Mouse (Mus musculus): ENCODE results near the gene Apopt1. TPM values are rescaled to one million over a fixed set of nuclear protein-coding genes. Genes with fewer than 3 reads are reported as not detected.
"Not testable (repeated sequence)": the region's sequence is repeated elsewhere in the genome, so short reads cannot be mapped to it uniquely, and the experiment has no call there.

Apopt1 gene
- polyA plus RNA-seq, 1 experiment from 2014 or later, result 56.2 TPM

DNA sequence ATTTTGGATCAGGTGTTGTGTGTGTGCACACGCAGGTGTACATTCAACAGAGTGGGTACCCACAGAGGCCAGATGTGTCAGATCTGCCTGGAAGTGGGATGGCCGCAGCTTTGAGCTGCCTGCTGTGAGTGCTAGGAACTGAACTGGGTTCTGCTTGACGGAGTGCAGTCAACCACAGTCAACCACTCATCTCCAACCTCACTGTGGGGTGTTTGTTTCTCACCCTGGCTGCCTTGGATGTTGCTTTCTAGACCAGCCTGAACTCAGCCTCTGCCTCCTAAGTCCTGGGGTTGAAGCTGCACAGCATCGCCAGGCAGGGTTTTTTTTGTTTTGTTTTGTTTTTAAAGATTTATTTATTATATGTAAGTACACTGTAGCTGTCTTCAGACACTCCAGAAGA is 7.2 kb downstream of the Apopt1 start:
- no peak overlapping the region for H3K9ac ChIP-seq
- H3K27ac ChIP-seq, result no peak overlapping the region
- H3K4me2 ChIP-seq, result no peak overlapping the region
- H3K9me3 ChIP-seq (replicated peaks), result no peaks in the 10 kb centered on the region
- ATAC-seq, result no peak
- H3K36me3 ChIP-seq (ENCODE audit: poor library complexity, severe bottlenecking), result peaks cover 28% of the 10 kb centered on the region
- no peaks in the 10 kb centered on the region for H3K27me3 ChIP-seq
- no peak overlapping the region for H3K4me3 ChIP-seq
- H3K4me1 ChIP-seq, result peaks cover 18% of the 10 kb centered on the region
- 81% methylated on average over 4 of the region's 4 CpGs for WGBS

DNA sequence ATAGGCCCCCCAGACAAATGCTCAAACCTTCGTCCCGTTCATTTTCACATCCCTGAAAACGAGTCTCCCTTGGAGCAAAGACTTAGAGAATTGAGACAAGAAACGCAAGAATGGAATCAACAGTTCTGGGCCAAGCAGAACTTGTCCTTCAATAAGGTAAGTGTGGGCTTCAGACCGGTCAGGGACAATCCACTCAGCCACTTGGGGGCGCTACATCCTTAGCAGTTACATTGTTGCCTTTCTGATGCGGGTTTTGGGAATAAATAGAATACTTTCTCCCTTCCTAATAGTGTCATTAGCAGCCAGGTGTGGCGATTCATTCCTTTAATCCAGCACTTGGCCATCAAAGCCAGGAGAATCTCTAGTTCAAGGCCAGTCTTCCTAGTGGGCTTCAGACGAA is 9.6 kb downstream of the Apopt1 start:
- H3K36me3 ChIP-seq (ENCODE audit: poor library complexity, severe bottlenecking), result peaks cover 43% of the 10 kb centered on the region
- H3K27ac ChIP-seq, result no peak overlapping the region
- H3K9me3 ChIP-seq (replicated peaks), result no peaks in the 10 kb centered on the region
- H3K9ac ChIP-seq, result no peak overlapping the region
- H3K4me3 ChIP-seq, result no peak overlapping the region
- no peak for ATAC-seq
- no peak overlapping the region for H3K4me2 ChIP-seq
- WGBS, result 74% methylated on average over 9 of the region's 9 CpGs
- no peaks in the 10 kb centered on the region for H3K27me3 ChIP-seq
- H3K4me1 ChIP-seq, result peaks cover 18% of the 10 kb centered on the region

DNA sequence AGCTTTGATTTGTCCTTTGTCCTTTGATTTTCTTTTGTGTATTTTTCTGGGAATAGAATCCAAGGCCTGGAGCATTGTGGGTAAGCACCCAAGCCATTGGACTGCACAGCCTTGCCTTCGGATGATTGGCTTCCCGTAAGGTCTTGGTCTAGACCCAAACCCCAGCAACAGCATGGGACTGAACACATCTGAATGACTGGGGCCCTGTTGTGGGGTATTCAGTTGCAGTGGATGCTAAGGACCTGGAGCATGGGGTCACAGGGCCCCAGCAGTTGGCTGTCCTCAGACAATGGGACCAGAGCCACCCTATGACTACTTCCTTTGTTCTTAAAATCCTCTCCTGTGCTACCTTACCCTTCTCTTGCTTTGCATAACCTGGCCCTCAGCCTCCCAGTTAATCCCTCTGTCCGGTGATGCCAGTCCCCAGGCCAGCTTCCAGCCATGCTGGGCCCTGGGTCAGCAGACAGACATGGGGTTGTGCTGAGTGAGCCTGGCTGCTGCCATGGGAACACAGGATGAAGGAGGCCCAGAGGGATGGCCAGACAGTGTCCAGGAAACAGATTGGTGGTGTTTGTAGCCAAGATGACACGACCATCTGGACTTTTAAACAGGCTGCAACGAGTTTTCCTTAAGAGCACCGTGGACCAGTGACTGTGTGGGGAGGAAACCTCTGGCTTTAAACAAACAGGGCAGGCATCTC is 11.7 kb downstream of the Apopt1 start:
- H3K4me3 ChIP-seq, result no peak overlapping the region
- no peak overlapping the region for H3K4me2 ChIP-seq
- no peaks in the 10 kb centered on the region for H3K27me3 ChIP-seq
- H3K36me3 ChIP-seq (ENCODE audit: poor library complexity, severe bottlenecking), result peaks cover 55% of the 10 kb centered on the region
- H3K9me3 ChIP-seq (replicated peaks), result no peaks in the 10 kb centered on the region
- 0 out of 2 replicates have a peak overlapping the region, but pooled peaks have one; percentile 41 for H3K27ac ChIP-seq
- peaks cover 8% of the 10 kb centered on the region for H3K4me1 ChIP-seq
- no peak for ATAC-seq
- WGBS, result 47% methylated on average over 6 of the region's 6 CpGs
- no peak overlapping the region for H3K9ac ChIP-seq

DNA sequence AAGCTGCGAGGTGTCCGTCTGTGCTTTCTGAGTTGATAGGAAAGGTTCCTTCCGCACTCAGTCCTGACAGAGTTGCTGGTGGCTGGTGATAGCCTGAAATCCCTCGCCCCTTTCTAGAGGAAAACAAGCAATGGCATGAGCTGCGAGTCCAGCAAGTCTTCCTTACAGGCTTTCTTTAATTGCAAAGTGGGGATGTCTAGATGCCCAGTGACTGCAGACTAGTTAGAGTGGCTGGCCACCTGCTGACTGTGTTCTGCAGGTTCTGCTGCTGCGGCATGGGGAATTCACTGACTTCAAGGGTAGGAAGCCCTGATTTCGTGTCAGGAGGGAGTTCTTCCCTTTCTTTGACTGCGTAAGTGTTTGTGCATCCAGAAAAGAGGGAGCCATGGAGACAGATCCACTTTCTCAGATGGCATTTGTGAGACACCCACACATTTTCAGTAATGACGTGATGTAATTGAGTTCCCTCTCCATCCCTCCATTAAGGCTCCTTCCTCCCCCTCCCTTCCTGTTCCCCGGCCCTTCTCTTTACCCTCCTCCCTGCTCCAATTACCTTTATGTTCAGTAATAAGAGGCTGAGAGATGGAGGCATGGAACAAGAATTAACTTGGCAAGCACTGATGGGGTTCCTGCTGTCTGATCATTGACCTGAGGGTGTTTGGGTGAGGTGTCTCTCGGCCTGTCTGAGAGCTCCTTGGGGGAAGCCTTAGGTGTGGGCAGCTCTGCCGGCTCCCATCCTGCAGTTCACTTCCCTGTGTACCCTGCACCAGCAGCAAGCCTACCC is 12.5 kb downstream of the Apopt1 start:
- WGBS, result 56% methylated on average over 12 of the region's 12 CpGs
- H3K36me3 ChIP-seq (ENCODE audit: poor library complexity, severe bottlenecking), result peaks cover 58% of the 10 kb centered on the region
- H3K27me3 ChIP-seq, result no peaks in the 10 kb centered on the region
- H3K4me3 ChIP-seq, result no peak overlapping the region
- no peaks in the 10 kb centered on the region for H3K9me3 ChIP-seq (replicated peaks)
- peak overlapping the region; percentile 41; the same call in 1 of the 2 replicates for H3K27ac ChIP-seq
- no peak overlapping the region for H3K4me2 ChIP-seq
- peak overlapping the region; percentile 30; the same call in 1 of the 2 replicates for H3K9ac ChIP-seq
- no peak for ATAC-seq
- H3K4me1 ChIP-seq, result peaks cover 8% of the 10 kb centered on the region

- no peak for ATAC-seq
- WGBS, result 84% methylated on average over 4 of the region's 4 CpGs
These were observed 13.0 kb downstream of the Apopt1 start for GRCm38 (mm10) chr12:111726122-111726463.

GRCm38 (mm10) chr12:111727956-111728355 is 14.9 kb downstream of the Apopt1 start:
- Histone ChIP-seq H3K9ac (no peak overlapping the region), H3K27ac (no peak overlapping the region), H3K4me3 (no peak overlapping the region), H3K4me1 (peaks cover 18% of the 10 kb centered on the region), H3K36me3 (ENCODE audit: poor library complexity, severe bottlenecking) (peaks cover 66% of the 10 kb centered on the region), H3K4me2 (no peak overlapping the region), H3K9me3 (replicated peaks) (no peaks in the 10 kb centered on the region), H3K27me3 (no peaks in the 10 kb centered on the region)
- 89% methylated on average over 1 of the region's 1 CpGs for WGBS
- ATAC-seq, result no peak

More at GRCm38 (mm10) chr12:111726122-111726463, 13.0 kb downstream of the Apopt1 start:
- Histone ChIP-seq H3K9me3 (replicated peaks) (no peaks in the 10 kb centered on the region), H3K9ac (peak overlapping the region; percentile 30; the same call in 1 of the 2 replicates), H3K4me3 (no peak overlapping the region), H3K4me1 (peaks cover 8% of the 10 kb centered on the region), H3K36me3 (ENCODE audit: poor library complexity, severe bottlenecking) (peaks cover 58% of the 10 kb centered on the region), H3K27me3 (no peaks in the 10 kb centered on the region), H3K27ac (peak overlapping the region; percentile 41; the same call in 1 of the 2 replicates), H3K4me2 (no peak overlapping the region)

DNA sequence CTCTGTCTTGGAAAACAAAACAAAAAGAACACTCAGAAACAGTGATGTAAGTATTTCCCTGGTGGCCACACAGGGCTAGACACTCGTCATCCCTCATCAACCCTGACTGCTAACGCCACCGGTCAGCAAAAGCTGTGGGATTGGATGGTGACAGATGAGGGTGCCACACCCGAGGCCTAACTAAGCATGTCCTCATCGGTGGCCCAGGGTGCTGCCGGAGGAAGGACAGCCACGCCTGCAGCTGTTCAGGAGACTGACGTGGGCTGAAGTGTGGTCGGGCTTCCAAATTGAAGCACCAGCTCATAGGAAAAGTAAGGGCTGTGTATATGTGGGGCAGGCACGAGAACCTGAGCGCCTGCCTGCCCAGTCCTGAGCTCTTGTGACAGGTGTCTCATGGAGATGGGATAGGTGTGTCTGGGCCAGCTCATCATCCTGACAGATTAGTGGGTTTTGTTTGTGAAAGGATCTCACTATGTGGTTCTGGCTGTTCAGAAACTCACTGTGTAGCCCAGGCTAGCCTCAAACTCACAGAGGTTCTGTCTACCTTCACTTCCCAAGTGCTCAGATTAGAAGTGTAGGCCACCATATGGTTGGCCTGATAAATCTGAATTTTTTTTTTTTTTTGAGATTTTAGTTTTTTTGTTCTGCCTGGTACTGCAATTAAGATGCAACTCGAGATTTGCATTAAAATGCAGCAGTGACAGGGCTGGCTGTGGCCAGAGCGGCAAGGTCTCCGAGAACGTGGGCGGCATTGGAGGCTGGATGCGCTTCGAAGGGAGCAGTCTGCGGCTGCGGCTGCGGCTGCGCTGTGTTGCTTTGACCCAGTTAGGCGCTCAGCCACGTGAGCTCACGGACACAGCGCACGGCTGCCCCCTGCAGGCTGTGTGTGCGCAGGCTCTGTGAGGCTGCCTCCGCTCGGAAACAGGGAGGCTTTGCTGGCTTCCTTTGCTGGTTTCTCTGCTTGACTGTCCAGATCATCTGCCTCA is 19.1 kb downstream of the Apopt1 start:
- peak; percentile 92 for ATAC-seq

DNA sequence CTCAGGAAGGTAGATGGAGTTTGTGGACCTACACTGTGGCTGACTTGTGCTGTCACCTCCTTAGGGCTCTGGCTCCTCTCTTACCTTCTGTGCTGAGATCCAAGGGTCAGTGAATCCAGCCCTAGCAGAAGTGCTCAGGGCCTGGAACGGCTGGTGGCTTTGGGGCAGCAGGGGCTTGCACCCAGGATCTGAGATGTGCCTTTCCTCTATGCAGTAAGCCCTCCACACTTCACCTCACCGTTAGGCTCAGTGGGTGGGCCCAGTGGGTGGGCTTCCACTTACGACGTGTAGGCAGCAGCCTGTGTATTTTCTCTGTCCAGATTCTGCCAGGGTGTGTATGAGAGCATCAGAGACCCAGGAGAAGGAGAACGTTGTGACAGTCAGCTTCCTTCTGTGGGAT is 19.9 kb downstream of the Apopt1 start:
- Histone ChIP-seq H3K27ac (no peak overlapping the region), H3K36me3 (ENCODE audit: poor library complexity, severe bottlenecking) (peaks cover 20% of the 10 kb centered on the region), H3K4me1 (peaks cover 10% of the 10 kb centered on the region), H3K4me3 (no peak overlapping the region), H3K9ac (peak overlapping the region; percentile 10), H3K9me3 (replicated peaks) (no peaks in the 10 kb centered on the region), H3K4me2 (peak overlapping the region; percentile 46; the same call in 1 of the 2 replicates), H3K27me3 (no peaks in the 10 kb centered on the region)
- WGBS, result 59% methylated on average over 5 of the region's 5 CpGs
- ATAC-seq, result no peak

More for the DNA sequence above, 19.1 kb downstream of the Apopt1 start:
- Histone ChIP-seq H3K4me1 (peaks cover 10% of the 10 kb centered on the region), H3K36me3 (ENCODE audit: poor library complexity, severe bottlenecking) (peaks cover 28% of the 10 kb centered on the region), H3K27me3 (no peaks in the 10 kb centered on the region), H3K9me3 (replicated peaks) (no peaks in the 10 kb centered on the region), H3K4me3 (0 out of 2 replicates have a peak overlapping the region, but pooled peaks have one; percentile 15), H3K27ac (no peak overlapping the region), H3K9ac (peak overlapping the region; percentile 10), H3K4me2 (peak overlapping the region; percentile 46)
- WGBS, result 34% methylated on average over 30 of the region's 30 CpGs

- H3K4me1 ChIP-seq, result peaks cover 10% of the 10 kb centered on the region
- peaks cover 10% of the 10 kb centered on the region for H3K36me3 ChIP-seq (ENCODE audit: poor library complexity, severe bottlenecking)
- no peaks in the 10 kb centered on the region for H3K9me3 ChIP-seq (replicated peaks)
- H3K4me2 ChIP-seq, result no peak overlapping the region
- H3K27ac ChIP-seq, result no peak overlapping the region
- no peak for ATAC-seq
- no peak overlapping the region for H3K9ac ChIP-seq
- no peaks in the 10 kb centered on the region for H3K27me3 ChIP-seq
- WGBS, result 92% methylated on average over 3 of the region's 3 CpGs
- H3K4me3 ChIP-seq, result no peak overlapping the region
These were observed 21.9 kb downstream of the Apopt1 start for GRCm38 (mm10) chr12:111734912-111735311.

DNA sequence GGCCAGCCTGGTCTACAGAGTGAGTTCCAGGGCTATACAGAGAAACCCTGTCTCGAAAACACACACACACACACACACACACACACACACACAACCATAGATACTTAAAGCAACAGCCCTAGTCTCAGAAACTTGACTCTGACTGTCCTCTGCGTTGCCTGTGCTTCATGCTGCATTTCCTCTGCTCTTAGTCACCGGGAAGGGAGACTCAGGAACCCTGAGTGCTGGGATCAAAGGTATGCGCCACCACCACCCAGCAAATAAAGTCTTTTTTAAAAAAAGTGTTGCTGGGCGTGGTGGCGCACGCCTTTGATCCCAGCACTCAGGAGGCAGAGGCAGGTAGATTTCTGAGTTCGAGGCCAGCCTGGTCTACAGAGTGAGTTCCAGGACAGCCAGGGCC is 23.6 kb downstream of the Apopt1 start:
- not testable (repeated sequence) for H3K36me3 ChIP-seq (ENCODE audit: poor library complexity, severe bottlenecking); H3K27me3 ChIP-seq; H3K27ac ChIP-seq; H3K4me2 ChIP-seq; ATAC-seq; H3K9me3 ChIP-seq (replicated peaks); H3K4me3 ChIP-seq; H3K9ac ChIP-seq
- 89% methylated on average over 8 of the region's 8 CpGs for WGBS
- peaks cover 10% of the 10 kb centered on the region for H3K4me1 ChIP-seq

DNA sequence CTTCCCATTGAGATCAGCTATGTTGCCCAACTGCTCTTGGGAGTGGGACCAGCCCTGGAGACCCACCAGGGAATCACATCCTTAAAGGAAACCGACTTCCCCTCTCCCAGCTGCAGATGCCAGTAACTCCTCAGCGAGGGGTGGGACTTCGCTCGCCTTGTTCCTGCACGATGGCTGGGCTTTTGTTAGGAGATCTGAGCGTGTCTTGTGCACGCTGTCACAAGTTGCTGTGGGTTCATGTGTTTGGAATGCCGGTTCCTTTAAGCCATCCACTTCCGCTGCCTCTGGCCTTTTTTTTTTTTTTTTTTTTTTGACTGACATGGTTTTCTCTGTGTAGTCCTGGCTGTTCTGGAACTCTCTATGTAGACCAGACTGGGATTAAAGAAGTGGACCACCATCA is 24.3 kb downstream of the Apopt1 start:
- 65% methylated on average over 9 of the region's 9 CpGs for WGBS

More for the DNA sequence above, 24.3 kb downstream of the Apopt1 start:
- H3K4me1 ChIP-seq, result peaks cover 6% of the 10 kb centered on the region
- no peaks in the 10 kb centered on the region for H3K27me3 ChIP-seq
- H3K9me3 ChIP-seq (replicated peaks), result no peaks in the 10 kb centered on the region
- no peak for ATAC-seq
- H3K27ac ChIP-seq, result no peak overlapping the region
- no peak overlapping the region for H3K9ac ChIP-seq
- H3K4me3 ChIP-seq, result no peak overlapping the region
- H3K36me3 ChIP-seq (ENCODE audit: poor library complexity, severe bottlenecking), result no peaks in the 10 kb centered on the region
- no peak overlapping the region for H3K4me2 ChIP-seq
